Mouse (Mus musculus) cerebellum, adult 2 months (tissue): ENCODE measurements around the gene Ten1.

ENCODE experiments used
- CTCF ChIP-seq: fragments of 200-500 bp; IDR thresholded peaks from 2 replicates; pipeline ENCODE4 v1.5.1; 2011; ENCODE audit warnings: low read depth, mild to moderate bottlenecking, control low read depth, low read length, moderate library complexity, borderline replicate concordance; ENCODE audit not compliant: insufficient read depth
- POLR2A ChIP-seq: fragments of 200-500 bp; IDR thresholded peaks from 2 replicates; pipeline ENCODE4 v1.6.1; 2011; ENCODE audit warnings: low read length, control low read depth, borderline replicate concordance; ENCODE audit not compliant: insufficient read depth

DNA sequence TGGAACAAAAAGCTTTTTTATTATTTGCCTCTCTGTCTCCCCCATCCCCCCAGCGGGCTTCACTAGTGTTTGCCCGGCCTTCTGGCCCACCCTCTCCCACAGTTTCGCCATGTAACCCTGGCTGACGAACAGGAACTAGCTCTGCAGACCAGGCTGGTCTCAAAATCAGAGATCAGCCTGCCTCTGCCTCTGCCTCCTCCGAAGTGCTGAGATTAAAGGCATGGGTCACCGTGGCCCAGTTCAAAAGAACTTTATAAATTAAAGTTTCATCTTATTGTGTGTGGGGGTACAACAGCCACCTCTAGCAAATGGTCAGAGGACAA, 1.1 kb upstream of the Ten1 start:
- TF ChIP-seq CTCF, result no peak
- TF ChIP-seq POLR2A, result no peak
